Mouse (Mus musculus) liver, embryonic 12.5 days (tissue): ENCODE measurements around the gene Mlph. TPM values are rescaled to one million over a fixed set of nuclear protein-coding genes. Genes with fewer than 3 reads are reported as not detected.

ENCODE experiments used
- polyA plus RNA-seq: library from polyadenylated mRNA; unstranded; fragments of >200 nt; fragmentation: Nextera tagmentation; extraction: Ambion mirVana; gene quantifications from 2 replicates; pipeline ENCODE4 v1.2.1, GENCODE M21; 2016

Gene Mlph
- polyA plus RNA-seq, 1 experiment from 2014 or later: not detected

Other genes with a start within 250 kb of the Mlph start
- 7.7 and 9.3 TPM in 2 replicates for gene Col6a3, start 71.1 kb upstream of the Mlph start, polyA plus RNA-seq
- 0.67 TPM in 1 of 2 replicates, not detected in the other for gene Prlh, start 38.0 kb downstream of the Mlph start, polyA plus RNA-seq
- gene Rab17, start 54.6 kb downstream of the Mlph start, polyA plus RNA-seq: 3.2 and 3.3 TPM in 2 replicates
- gene Lrrfip1, start 83.7 kb downstream of the Mlph start, polyA plus RNA-seq: 17.4 and 18.1 TPM in 2 replicates
- 1.1 and 1.5 TPM in 2 replicates for gene Rbm44, start 230.0 kb downstream of the Mlph start, polyA plus RNA-seq